Mouse (Mus musculus): ENCODE results near the gene Tubb3.
A peak's percentile ranks its signal among the peaks of the same experiment; 100 is the strongest.
"Not testable (repeated sequence)": the region's sequence is repeated elsewhere in the genome, so short reads cannot be mapped to it uniquely, and the experiment has no call there.

Tubb3 gene

GRCm38 (mm10) chr8:123445981-123446380, 34.8 kb downstream of the Tubb3 start:
- Histone ChIP-seq H3K36me3 (ENCODE audit: insufficient read depth, low read length) (peaks cover 19% of the 10 kb centered on the region), H3K9me3 (ENCODE audit: low read length) (no peaks in the 10 kb centered on the region), H3K27me3 (ENCODE audit: insufficient read depth, low read length) (no peaks in the 10 kb centered on the region), H3K4me1 (replicated peaks; ENCODE audit: low read depth, low read length) (peaks cover 68% of the 10 kb centered on the region), H3K4me3 (replicated peaks; ENCODE audit: low read length) (peak overlapping the region; percentile 60)
- TF ChIP-seq NANOG (IDR thresholded peaks at IDR 0.05; ENCODE audit: borderline replicate concordance, low read length) (no peak), CTCF (conservative IDR thresholded peaks at IDR 0.05; ENCODE audit: low read length) (no peak), POU5F1 (IDR thresholded peaks at IDR 0.05; ENCODE audit: borderline replicate concordance, low read length) (no peak)

GRCm38 (mm10) chr8:123446799-123447198, 35.6 kb downstream of the Tubb3 start:
- TF ChIP-seq CTCF (conservative IDR thresholded peaks at IDR 0.05; ENCODE audit: low read length), result no peak
- TF ChIP-seq NANOG (IDR thresholded peaks at IDR 0.05; ENCODE audit: borderline replicate concordance, low read length), result no peak
- no peak for TF ChIP-seq POU5F1 (IDR thresholded peaks at IDR 0.05; ENCODE audit: borderline replicate concordance, low read length)
- Histone ChIP-seq H3K36me3 (ENCODE audit: insufficient read depth, low read length) (peaks cover 27% of the 10 kb centered on the region), H3K4me1 (replicated peaks; ENCODE audit: low read depth, low read length) (peaks cover 68% of the 10 kb centered on the region), H3K27me3 (ENCODE audit: insufficient read depth, low read length) (no peaks in the 10 kb centered on the region), H3K9me3 (ENCODE audit: low read length) (no peaks in the 10 kb centered on the region), H3K4me3 (replicated peaks; ENCODE audit: low read length) (peak overlapping the region; percentile 60)

- TF ChIP-seq POU5F1 (IDR thresholded peaks at IDR 0.05; ENCODE audit: borderline replicate concordance, low read length) (no peak), CTCF (conservative IDR thresholded peaks at IDR 0.05; ENCODE audit: low read length) (no peak), NANOG (IDR thresholded peaks at IDR 0.05; ENCODE audit: borderline replicate concordance, low read length) (no peak)
- H3K9me3 ChIP-seq (ENCODE audit: low read length), result 0 out of 2 replicates have a peak, but pooled peaks cover 5% of the 10 kb centered on the region
- no peak overlapping the region for H3K4me3 ChIP-seq (replicated peaks; ENCODE audit: low read length)
- no peaks in the 10 kb centered on the region for H3K27me3 ChIP-seq (ENCODE audit: insufficient read depth, low read length)
- H3K4me1 ChIP-seq (replicated peaks; ENCODE audit: low read depth, low read length), result peaks cover 75% of the 10 kb centered on the region
- peaks cover 49% of the 10 kb centered on the region for H3K36me3 ChIP-seq (ENCODE audit: insufficient read depth, low read length)
These were observed 39.6 kb downstream of the Tubb3 start for GRCm38 (mm10) chr8:123450783-123451182.

GRCm38 (mm10) chr8:123451747-123452146, 40.5 kb downstream of the Tubb3 start:
- Histone ChIP-seq H3K4me1 (replicated peaks; ENCODE audit: low read depth, low read length) (peaks cover 74% of the 10 kb centered on the region), H3K36me3 (ENCODE audit: insufficient read depth, low read length) (peaks cover 58% of the 10 kb centered on the region)
- not testable (repeated sequence) for H3K9me3 ChIP-seq (ENCODE audit: low read length); H3K4me3 ChIP-seq (replicated peaks; ENCODE audit: low read length); H3K27me3 ChIP-seq (ENCODE audit: insufficient read depth, low read length)

DNA sequence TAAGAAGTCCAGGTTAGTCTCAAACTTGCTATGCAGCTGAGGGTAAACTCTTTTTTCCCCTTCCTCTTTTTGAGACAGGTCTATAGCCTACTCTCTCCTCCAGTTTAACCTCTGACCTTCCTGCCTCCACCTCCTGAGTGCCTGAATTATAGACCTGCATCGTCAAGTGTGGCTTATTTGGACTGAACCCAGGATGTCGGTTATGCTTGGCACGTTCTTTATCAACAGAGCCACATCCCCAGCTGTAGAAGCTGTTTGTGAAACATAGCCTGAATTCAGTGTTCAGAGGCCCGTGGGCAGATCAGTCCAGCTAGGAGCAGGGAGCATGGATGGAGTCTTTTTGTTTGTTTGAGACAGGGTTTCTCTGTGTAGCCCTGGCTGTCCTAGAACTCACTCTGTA, 40.9 kb downstream of the Tubb3 start:
- no peaks in the 10 kb centered on the region for H3K27me3 ChIP-seq (ENCODE audit: insufficient read depth, low read length)
- peaks cover 61% of the 10 kb centered on the region for H3K36me3 ChIP-seq (ENCODE audit: insufficient read depth, low read length)
- no peak for TF ChIP-seq POU5F1 (IDR thresholded peaks at IDR 0.05; ENCODE audit: borderline replicate concordance, low read length)
- no peak for TF ChIP-seq NANOG (IDR thresholded peaks at IDR 0.05; ENCODE audit: borderline replicate concordance, low read length)
- no peak for TF ChIP-seq CTCF (conservative IDR thresholded peaks at IDR 0.05; ENCODE audit: low read length)
- H3K4me3 ChIP-seq (replicated peaks; ENCODE audit: low read length), result no peak overlapping the region
- peaks cover 70% of the 10 kb centered on the region for H3K4me1 ChIP-seq (replicated peaks; ENCODE audit: low read depth, low read length)
- 0 out of 2 replicates have a peak, but pooled peaks cover 5% of the 10 kb centered on the region for H3K9me3 ChIP-seq (ENCODE audit: low read length)

DNA sequence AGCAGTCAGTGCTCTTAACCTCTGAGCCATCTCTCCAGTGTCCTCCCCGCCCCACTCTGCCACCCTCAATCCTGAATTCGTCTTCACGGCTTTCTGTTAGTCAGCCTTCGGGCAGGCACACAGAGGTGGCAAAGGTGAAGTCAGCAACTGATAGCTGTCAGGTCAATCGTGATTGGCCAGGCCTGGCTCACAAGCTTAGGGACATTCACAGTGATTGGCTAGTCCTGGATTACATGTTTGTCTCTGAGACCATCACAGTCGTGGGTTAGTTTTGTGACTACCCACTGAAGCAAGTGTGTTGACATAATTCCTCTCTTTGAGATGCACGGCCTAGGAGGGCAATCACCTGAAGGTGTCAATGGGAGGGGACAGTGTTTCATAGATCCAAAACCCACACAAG, 42.1 kb downstream of the Tubb3 start:
- no peaks in the 10 kb centered on the region for H3K27me3 ChIP-seq (ENCODE audit: insufficient read depth, low read length)
- no peak for TF ChIP-seq CTCF (conservative IDR thresholded peaks at IDR 0.05; ENCODE audit: low read length)
- no peak for TF ChIP-seq POU5F1 (IDR thresholded peaks at IDR 0.05; ENCODE audit: borderline replicate concordance, low read length)
- no peak for TF ChIP-seq NANOG (IDR thresholded peaks at IDR 0.05; ENCODE audit: borderline replicate concordance, low read length)
- H3K4me3 ChIP-seq (replicated peaks; ENCODE audit: low read length), result peak overlapping the region; percentile 88; the same call in 1 of the 2 replicates
- H3K4me1 ChIP-seq (replicated peaks; ENCODE audit: low read depth, low read length), result peaks cover 58% of the 10 kb centered on the region
- H3K9me3 ChIP-seq (ENCODE audit: low read length), result 0 out of 2 replicates have a peak, but pooled peaks cover 5% of the 10 kb centered on the region
- H3K36me3 ChIP-seq (ENCODE audit: insufficient read depth, low read length), result peaks cover 73% of the 10 kb centered on the region

DNA sequence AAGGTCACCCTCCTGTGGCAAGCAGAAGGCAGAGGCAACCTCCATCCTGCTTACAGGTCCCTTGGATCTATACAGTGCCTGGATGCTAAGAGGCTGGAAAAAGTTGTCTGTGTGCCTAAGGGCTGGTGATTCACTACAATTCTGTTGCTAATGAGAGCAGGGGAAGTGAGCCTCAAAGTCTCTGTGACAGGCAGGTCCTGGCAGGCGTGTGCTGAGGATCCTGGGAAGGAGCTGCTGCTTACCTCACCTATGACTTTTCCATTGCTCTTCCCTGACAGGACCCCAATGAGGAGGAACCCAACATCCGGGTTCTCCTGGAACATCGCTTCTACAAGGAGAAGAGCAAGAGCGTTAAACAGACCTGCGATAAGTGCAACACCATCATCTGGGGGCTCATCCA, 42.7 kb downstream of the Tubb3 start:
- peaks cover 79% of the 10 kb centered on the region for H3K36me3 ChIP-seq (ENCODE audit: insufficient read depth, low read length)
- no peak for TF ChIP-seq NANOG (IDR thresholded peaks at IDR 0.05; ENCODE audit: borderline replicate concordance, low read length)
- TF ChIP-seq POU5F1 (IDR thresholded peaks at IDR 0.05; ENCODE audit: borderline replicate concordance, low read length), result no peak
- TF ChIP-seq CTCF (conservative IDR thresholded peaks at IDR 0.05; ENCODE audit: low read length), result no peak
- H3K27me3 ChIP-seq (ENCODE audit: insufficient read depth, low read length), result no peaks in the 10 kb centered on the region
- 0 out of 2 replicates have a peak, but pooled peaks cover 5% of the 10 kb centered on the region for H3K9me3 ChIP-seq (ENCODE audit: low read length)
- peak overlapping the region; percentile 88 for H3K4me3 ChIP-seq (replicated peaks; ENCODE audit: low read length)
- peaks cover 52% of the 10 kb centered on the region for H3K4me1 ChIP-seq (replicated peaks; ENCODE audit: low read depth, low read length)

GRCm38 (mm10) chr8:123454559-123454958, 43.3 kb downstream of the Tubb3 start:
- TF ChIP-seq NANOG (IDR thresholded peaks at IDR 0.05; ENCODE audit: borderline replicate concordance, low read length) (no peak), CTCF (conservative IDR thresholded peaks at IDR 0.05; ENCODE audit: low read length) (no peak), POU5F1 (IDR thresholded peaks at IDR 0.05; ENCODE audit: borderline replicate concordance, low read length) (no peak)
- Histone ChIP-seq H3K4me3 (replicated peaks; ENCODE audit: low read length) (peak overlapping the region; percentile 88), H3K9me3 (ENCODE audit: low read length) (0 out of 2 replicates have a peak, but pooled peaks cover 5% of the 10 kb centered on the region), H3K36me3 (ENCODE audit: insufficient read depth, low read length) (peaks cover 79% of the 10 kb centered on the region), H3K27me3 (ENCODE audit: insufficient read depth, low read length) (no peaks in the 10 kb centered on the region), H3K4me1 (replicated peaks; ENCODE audit: low read depth, low read length) (peaks cover 49% of the 10 kb centered on the region)

DNA sequence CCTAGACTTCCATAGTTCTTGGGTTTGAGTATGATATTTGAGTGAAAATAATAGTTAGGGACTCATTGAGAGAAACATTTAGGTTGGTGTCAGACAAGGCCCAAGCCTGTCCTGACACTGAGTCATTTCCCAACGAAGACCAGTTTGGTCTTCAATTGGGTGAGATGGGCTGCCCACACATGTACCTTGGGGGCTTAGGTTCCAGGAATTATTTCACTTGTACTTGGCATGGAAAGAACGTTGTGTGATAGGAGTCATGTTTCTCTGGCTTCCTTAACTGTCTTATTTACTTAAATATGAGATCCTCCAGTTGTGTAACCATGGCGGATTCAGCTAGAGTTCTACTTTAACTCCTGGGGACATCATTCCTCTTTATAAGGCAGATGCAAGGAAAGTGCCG, 52.4 kb downstream of the Tubb3 start:
- Histone ChIP-seq H3K36me3 (ENCODE audit: insufficient read depth, low read length) (peaks cover 58% of the 10 kb centered on the region), H3K9me3 (ENCODE audit: low read length) (no peaks in the 10 kb centered on the region), H3K4me1 (replicated peaks; ENCODE audit: low read depth, low read length) (peaks cover 19% of the 10 kb centered on the region; the same call in 1 of the 2 replicates), H3K4me3 (replicated peaks; ENCODE audit: low read length) (no peak overlapping the region), H3K27me3 (ENCODE audit: insufficient read depth, low read length) (no peaks in the 10 kb centered on the region)
- no peak for TF ChIP-seq NANOG (IDR thresholded peaks at IDR 0.05; ENCODE audit: borderline replicate concordance, low read length)
- TF ChIP-seq POU5F1 (IDR thresholded peaks at IDR 0.05; ENCODE audit: borderline replicate concordance, low read length), result no peak
- TF ChIP-seq CTCF (conservative IDR thresholded peaks at IDR 0.05; ENCODE audit: low read length), result no peak

All from E14TG2a.4 (cell line).